Mouse (Mus musculus) kidney, adult 2 months (tissue): ENCODE measurements around the gene Lbr.

ENCODE experiments used
- CTCF ChIP-seq: fragments of 200-500 bp; conservative IDR thresholded peaks from 2 replicates; pipeline ENCODE4 v1.5.1; 2011; ENCODE audit warnings: low read depth, mild to moderate bottlenecking, control low read depth, low read length, moderate library complexity, mixed read lengths; ENCODE audit not compliant: insufficient read depth, insufficient read length
- POLR2A ChIP-seq: fragments of 200-500 bp; IDR thresholded peaks from one replicate; pipeline ENCODE4 v1.6.1; 2011; ENCODE audit warnings: low read depth, low read length, control low read depth

GRCm38 (mm10) chr1:181888801-181889200, 46.0 kb upstream of the Lbr start:
- no peak for TF ChIP-seq POLR2A
- peak; percentile 100 for TF ChIP-seq CTCF
